Mouse (Mus musculus) heart, embryonic 11.5 days (tissue): Measurements from ENCODE around the gene Pdss2. TPM values are rescaled to one million over a fixed set of nuclear protein-coding genes. Genes with fewer than 3 reads are reported as not detected.
"Not testable (repeated sequence)": the region's sequence is repeated elsewhere in the genome, so short reads cannot be mapped to it uniquely, and the experiment has no call there.

Experiments used
- ATAC-seq: fragments of 200-750 bp; cut with Nextera tagmentation; replicated peaks from 2 replicates; pipeline ENCODE4 v1.8.0; 2017; ENCODE audit warnings: moderate library complexity; ENCODE audit not compliant: insufficient number of reproducible peaks, low FRiP score, low TSS enrichment
- H3K27ac ChIP-seq: fragments of 300-500 bp; sonication (generic); 2 replicates; pipeline ENCODE4 v1.5.1; 2014; ENCODE audit warnings: mild to moderate bottlenecking, low read depth, low read length
- H3K27me3 ChIP-seq: fragments of 300-500 bp; sonication (generic); 2 replicates; pipeline ENCODE4 v1.6.1; 2014; ENCODE audit warnings: mild to moderate bottlenecking, low read length, mixed read lengths; ENCODE audit not compliant: control insufficient read depth, insufficient read depth
- H3K36me3 ChIP-seq: fragments of 300-500 bp; sonication (generic); 2 replicates; pipeline ENCODE4 v1.6.1; 2014; ENCODE audit warnings: mild to moderate bottlenecking, low read length, moderate library complexity, mixed read lengths; ENCODE audit not compliant: control insufficient read depth, insufficient read depth
- H3K4me1 ChIP-seq: fragments of 300-500 bp; sonication (generic); 2 replicates; pipeline ENCODE4 v1.6.1; 2014; ENCODE audit warnings: low read length; ENCODE audit not compliant: control insufficient read depth, insufficient read depth
- H3K4me2 ChIP-seq: fragments of 300-500 bp; sonication (generic); 2 replicates; pipeline ENCODE4 v1.6.1; 2014; ENCODE audit warnings: mild to moderate bottlenecking, moderate library complexity
- H3K4me3 ChIP-seq: fragments of 300-500 bp; sonication (generic); 2 replicates; pipeline ENCODE4 v1.5.1; 2014; ENCODE audit warnings: low read depth, low read length
- H3K9ac ChIP-seq: fragments of 300-500 bp; sonication (generic); 2 replicates; pipeline ENCODE4 v1.6.1; 2014; ENCODE audit warnings: mild to moderate bottlenecking, low read depth, low read length, moderate library complexity
- H3K9me3 ChIP-seq: fragments of 300-500 bp; sonication (generic); replicated peaks from 2 replicates; pipeline ENCODE4 v1.6.1; 2016; ENCODE audit warnings: low read length; ENCODE audit not compliant: control insufficient read depth
- WGBS: fragments of 180-500 bp; shearing (Covaris S2); extraction: QIAGEN DNeasy Blood & Tissue Kit; methylation state at CpG from one replicate; pipeline ENCODE4 v1.1.7; 2014; ENCODE audit not compliant: insufficient replicate concordance; 5-methylcytosine and 5-hydroxymethylcytosine counted together
- polyA plus RNA-seq: library from polyadenylated mRNA; unstranded; fragments of >200 nt; fragmentation: Nextera tagmentation; extraction: Ambion mirVana; gene quantifications from 2 replicates; pipeline ENCODE4 v1.2.1, GENCODE M21; 2014

Pdss2 gene
- polyA plus RNA-seq, 1 experiment from 2014 or later: 10.6 TPM

GRCm38 (mm10) chr10:43406885-43407284, 185.6 kb downstream of the Pdss2 start:
- no peak overlapping the region for H3K4me2 ChIP-seq
- H3K27ac ChIP-seq: no peak overlapping the region
- no peak for ATAC-seq

GRCm38 (mm10) chr10:43409506-43410230, 188.4 kb downstream of the Pdss2 start:
- Histone ChIP-seq H3K27me3 (no peaks in the 10 kb centered on the region), H3K4me3 (no peak overlapping the region), H3K36me3 (no peaks in the 10 kb centered on the region), H3K4me2 (no peak overlapping the region), H3K9ac (no peak overlapping the region), H3K9me3 (no peaks in the 10 kb centered on the region), H3K4me1 (no peaks in the 10 kb centered on the region; the same call in 1 of the 2 replicates), H3K27ac (peak overlapping the region; percentile 54; the same call in 1 of the 2 replicates)
- no peak for ATAC-seq
- WGBS: 65% methylated on average over 10 of the region's 10 CpGs

More at GRCm38 (mm10) chr10:43406885-43407284, 185.6 kb downstream of the Pdss2 start:
- Histone ChIP-seq H3K4me1 (no peaks in the 10 kb centered on the region; the same call in 1 of the 2 replicates), H3K9me3 (no peaks in the 10 kb centered on the region), H3K27me3 (no peaks in the 10 kb centered on the region), H3K36me3 (no peaks in the 10 kb centered on the region), H3K4me3 (no peak overlapping the region), H3K9ac (no peak overlapping the region)
- WGBS: 63% methylated on average over 12 of the region's 12 CpGs

DNA sequence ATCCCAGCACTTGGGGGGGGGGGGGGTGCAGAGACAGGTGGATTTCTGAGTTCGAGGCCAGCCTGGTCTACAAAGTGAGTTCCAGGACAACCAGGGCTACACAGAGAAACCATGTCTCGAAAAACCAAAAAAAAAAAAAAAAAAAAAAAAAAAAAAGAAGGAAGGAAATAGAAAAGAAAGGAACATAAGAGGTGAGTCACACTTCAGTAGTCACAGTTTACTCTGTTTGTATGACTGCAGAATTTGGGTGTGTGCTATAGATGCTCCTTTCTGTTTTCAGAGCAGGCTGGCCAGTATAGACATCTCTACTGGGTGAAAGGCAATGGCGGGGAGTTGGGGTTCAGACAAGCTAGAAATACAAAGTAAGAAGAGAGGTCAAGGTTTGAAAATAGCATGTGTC, 189.9 kb downstream of the Pdss2 start:
- H3K4me2 ChIP-seq, H3K27ac ChIP-seq, H3K4me1 ChIP-seq, H3K4me3 ChIP-seq, ATAC-seq, H3K9me3 ChIP-seq, H3K27me3 ChIP-seq, H3K36me3 ChIP-seq, H3K9ac ChIP-seq: not testable (repeated sequence)
- 93% methylated on average over 3 of the region's 3 CpGs for WGBS

DNA sequence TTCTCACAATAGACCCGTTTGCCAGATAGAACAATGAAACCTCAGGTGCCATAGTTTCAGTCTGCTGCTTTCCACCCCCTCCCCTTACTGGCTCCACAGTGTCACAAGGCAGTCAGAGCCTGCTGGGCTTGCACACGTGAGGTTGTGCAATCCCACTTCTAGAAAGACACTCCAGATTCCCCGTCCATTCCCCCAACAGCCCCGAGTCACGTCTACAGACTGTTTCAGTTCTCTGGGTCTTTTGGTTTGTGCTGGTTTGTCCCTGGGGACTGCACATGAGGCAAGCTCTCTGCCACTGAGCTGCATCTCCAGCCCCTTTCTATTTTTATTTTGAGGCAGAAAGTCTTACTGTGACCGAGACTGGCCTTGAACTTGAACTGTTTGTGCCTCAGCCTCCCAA, 196.1 kb downstream of the Pdss2 start:
- Histone ChIP-seq H3K27ac (no peak overlapping the region), H3K36me3 (no peaks in the 10 kb centered on the region), H3K4me1 (no peaks in the 10 kb centered on the region), H3K4me2 (no peak overlapping the region), H3K9ac (no peak overlapping the region), H3K9me3 (no peaks in the 10 kb centered on the region), H3K4me3 (no peak overlapping the region), H3K27me3 (no peaks in the 10 kb centered on the region)
- 81% methylated on average over 6 of the region's 6 CpGs for WGBS
- no peak for ATAC-seq

- H3K27me3 ChIP-seq: no peaks in the 10 kb centered on the region
- WGBS: 70% methylated on average over 22 of the region's 22 CpGs
- no peak for ATAC-seq
- H3K27ac ChIP-seq: no peak overlapping the region
- no peak overlapping the region for H3K9ac ChIP-seq
- no peak overlapping the region for H3K4me2 ChIP-seq
- no peaks in the 10 kb centered on the region for H3K36me3 ChIP-seq
- peaks cover 6% of the 10 kb centered on the region; the same call in 1 of the 2 replicates for H3K4me1 ChIP-seq
- H3K4me3 ChIP-seq: no peak overlapping the region
- H3K9me3 ChIP-seq: no peaks in the 10 kb centered on the region
These were observed 199.6 kb downstream of the Pdss2 start for GRCm38 (mm10) chr10:43420660-43421413.

- Histone ChIP-seq H3K27me3 (no peaks in the 10 kb centered on the region), H3K27ac (no peak overlapping the region), H3K4me2 (no peak overlapping the region), H3K36me3 (no peaks in the 10 kb centered on the region), H3K4me3 (no peak overlapping the region), H3K4me1 (peaks cover 6% of the 10 kb centered on the region; the same call in 1 of the 2 replicates), H3K9me3 (no peaks in the 10 kb centered on the region), H3K9ac (no peak overlapping the region)
- no peak for ATAC-seq
- WGBS: 73% methylated on average over 15 of the region's 15 CpGs
These were observed 200.9 kb downstream of the Pdss2 start for GRCm38 (mm10) chr10:43422061-43422770.

- ATAC-seq: peak; percentile 63; the same call in 1 of the 2 replicates
- H3K36me3 ChIP-seq: no peaks in the 10 kb centered on the region
- peaks cover 6% of the 10 kb centered on the region; the same call in 1 of the 2 replicates for H3K4me1 ChIP-seq
- H3K9ac ChIP-seq: no peak overlapping the region
- 24% methylated on average over 5 of the region's 5 CpGs for WGBS
- no peak overlapping the region for H3K27ac ChIP-seq
- H3K4me3 ChIP-seq: no peak overlapping the region
- H3K27me3 ChIP-seq: no peaks in the 10 kb centered on the region
- H3K4me2 ChIP-seq: no peak overlapping the region
- no peaks in the 10 kb centered on the region for H3K9me3 ChIP-seq
These were observed 203.3 kb downstream of the Pdss2 start for GRCm38 (mm10) chr10:43424545-43424944.

DNA sequence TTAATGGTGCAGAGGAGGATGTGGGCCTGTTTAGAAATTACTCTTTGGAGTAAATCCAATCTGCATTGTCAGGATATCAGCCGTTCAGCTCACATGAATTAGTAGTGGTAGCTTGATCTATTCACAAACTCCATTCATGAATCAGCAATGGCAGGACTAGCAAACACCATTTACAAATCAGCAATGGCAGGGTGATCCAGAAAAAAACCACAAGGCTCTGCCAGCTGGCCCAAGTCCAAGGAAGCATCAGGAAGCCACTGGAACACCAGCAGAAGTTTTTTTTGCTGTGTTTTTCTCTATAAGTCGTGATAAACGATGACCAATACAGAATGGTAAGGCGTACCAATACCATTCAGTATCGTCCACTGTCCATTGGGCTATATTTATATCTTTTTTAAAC, 209.3 kb downstream of the Pdss2 start:
- ATAC-seq: no peak
- H3K27me3 ChIP-seq: no peaks in the 10 kb centered on the region
- no peaks in the 10 kb centered on the region for H3K36me3 ChIP-seq
- no peaks in the 10 kb centered on the region for H3K4me1 ChIP-seq
- no peak overlapping the region for H3K27ac ChIP-seq
- H3K4me2 ChIP-seq: no peak overlapping the region
- 90% methylated on average over 5 of the region's 5 CpGs for WGBS
- no peak overlapping the region for H3K4me3 ChIP-seq
- no peak overlapping the region for H3K9ac ChIP-seq
- no peaks in the 10 kb centered on the region for H3K9me3 ChIP-seq
